Mouse (Mus musculus): ENCODE results near the gene Ggta1.

DNA sequence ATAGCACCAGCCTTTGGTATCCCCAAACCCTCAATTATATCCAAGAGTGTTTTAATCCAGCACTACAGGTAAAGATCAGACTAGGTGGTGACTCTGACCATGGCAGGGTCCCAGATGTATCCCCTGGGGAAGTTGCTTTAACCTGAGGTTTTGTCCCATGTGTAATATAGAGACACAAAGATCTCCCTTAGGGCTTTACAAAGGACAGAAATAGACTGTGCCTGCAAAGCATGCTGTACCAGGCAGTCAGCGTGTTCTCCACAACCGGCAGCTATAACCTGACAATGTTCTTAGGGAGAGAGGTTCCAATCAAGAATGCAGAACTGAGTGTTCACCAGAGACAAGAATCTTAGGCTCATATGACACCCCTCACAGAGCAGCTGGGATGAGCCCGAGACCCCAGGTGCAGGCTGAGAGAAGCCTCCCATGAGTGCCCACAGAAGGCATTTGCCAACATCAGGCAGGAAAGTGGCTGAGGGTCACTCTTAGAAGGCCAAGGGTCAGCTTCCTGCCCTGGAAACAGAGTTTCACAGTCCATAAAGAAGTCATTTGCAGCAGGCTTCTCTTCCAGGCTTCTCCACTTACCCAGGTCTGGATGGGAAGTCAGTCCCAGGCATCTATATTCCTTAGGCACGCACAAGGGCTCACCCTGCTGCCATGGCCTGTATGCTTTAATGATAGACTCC, 34.3 kb downstream of the Ggta1 start:
- TF ChIP-seq POLR2A (IDR thresholded peaks at IDR 0.05; ENCODE audit: insufficient read depth, low read depth, low read length) (no peak), CTCF (IDR thresholded peaks at IDR 0.05) (no peak), EP300 (IDR thresholded peaks at IDR 0.05; ENCODE audit: insufficient read depth, low read depth, low read length) (no peak)
